Mouse (Mus musculus) small intestine, adult 2 months (tissue): Measurements from ENCODE around the gene Ncbp3.

Source experiments
- CTCF ChIP-seq: fragments of 200-500 bp; IDR thresholded peaks from 2 replicates; pipeline ENCODE4 v1.5.1; 2012; ENCODE audit warnings: low read depth, mild to moderate bottlenecking, control low read depth, inconsistent platforms, low read length, moderate library complexity, mixed read lengths; ENCODE audit not compliant: insufficient replicate concordance, insufficient read length; ENCODE audit errors: extremely low read depth
- POLR2A ChIP-seq: fragments of 200-500 bp; IDR thresholded peaks from 2 replicates; pipeline ENCODE4 v1.6.1; 2012; ENCODE audit warnings: low read depth, mild to moderate bottlenecking, control low read depth, inconsistent platforms, low read length, moderate library complexity

GRCm38 (mm10) chr11:73044229-73044755 is 3.3 kb upstream of the Ncbp3 start:
- no peak for TF ChIP-seq CTCF
- no peak for TF ChIP-seq POLR2A
